Comparison of ENCODE assay signal across 23 mouse cellular contexts in the genomic region with DNA sequence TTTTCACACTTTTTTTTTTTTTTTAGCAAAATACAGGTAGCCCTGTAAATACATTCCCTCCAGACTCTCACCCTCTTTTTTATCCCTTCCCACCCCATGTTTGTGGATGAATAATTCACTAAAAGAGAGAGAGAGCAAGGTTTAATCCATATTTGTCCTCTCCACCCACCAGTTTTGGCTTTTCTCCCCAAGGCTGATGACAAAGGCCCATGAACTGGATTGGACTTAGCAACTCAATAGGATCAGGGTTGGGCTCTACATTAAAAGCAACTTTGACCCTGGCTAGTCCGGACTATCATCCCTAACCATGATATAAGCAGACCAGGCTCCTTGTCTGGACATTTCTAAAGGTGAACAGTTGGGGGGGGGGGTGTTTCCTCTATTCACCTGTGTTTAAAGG.
"Had no signal": no experiment of that assay in that cellular context is flagged by ENCODE, and none has a peak within 500 bp of the region (broad histone marks: within the 10 kb centered on the region; RNA-seq: fewer than 3 reads in every experiment).

No protein-coding gene starts in this region.

- H3K4me1 ChIP-seq: heart, embryonic 10.5 days; heart, embryonic 12.5 days; hindbrain, embryonic 10.5 days; hindbrain, embryonic 12.5 days; intestine, embryonic 15.5 days; limb, embryonic 12.5 days; liver, embryonic 13.5 days; liver, embryonic 15.5 days had no signal

- H3K27ac ChIP-seq: heart, embryonic 10.5 days; hindbrain, embryonic 10.5 days; hindbrain, embryonic 12.5 days; hindbrain, embryonic 14.5 days; intestine, embryonic 15.5 days; kidney, postnatal 0 days; layer of hippocampus, adult 2 months; left cerebral cortex, adult 2 months; limb, embryonic 10.5 days; limb, embryonic 12.5 days; liver, embryonic 13.5 days; liver, embryonic 15.5 days had no signal

- H3K9me3 ChIP-seq: heart, embryonic 10.5 days; hindbrain, embryonic 12.5 days; intestine, embryonic 15.5 days; limb, embryonic 10.5 days; liver, embryonic 13.5 days; liver, embryonic 15.5 days had no signal

- H3K4me2 ChIP-seq: heart, embryonic 12.5 days; hindbrain, embryonic 12.5 days; hindbrain, embryonic 14.5 days; intestine, embryonic 15.5 days; limb, embryonic 12.5 days; liver, embryonic 13.5 days; liver, embryonic 15.5 days had no signal

- DNase-seq: gastrocnemius, postnatal 14 days; heart, adult 18-20 months; heart, postnatal 10 days; heart, postnatal 4 days; kidney, adult 18-20 months; kidney, postnatal 4 days; liver, embryonic 13.5 days; lung, adult 2 months had no signal

- H3K9ac ChIP-seq: heart, embryonic 12.5 days; hindbrain, embryonic 12.5 days; hindbrain, embryonic 14.5 days; intestine, embryonic 15.5 days; limb, embryonic 12.5 days; liver, embryonic 13.5 days; liver, embryonic 15.5 days had no signal

- ATAC-seq: hindbrain, embryonic 16.5 days; inflammation-experienced regulatory T-cells, adult 6 months; intestine, embryonic 15.5 days; intestine, postnatal 0 days had no signal

- H3K4me3 ChIP-seq: heart, embryonic 10.5 days; heart, embryonic 12.5 days; hindbrain, embryonic 10.5 days; hindbrain, embryonic 12.5 days; intestine, embryonic 15.5 days; layer of hippocampus, adult 2 months; left cerebral cortex, adult 2 months; limb, embryonic 10.5 days; limb, embryonic 12.5 days; liver, embryonic 13.5 days; liver, embryonic 15.5 days had no signal

- H3K27me3 ChIP-seq: heart, embryonic 12.5 days; hindbrain, embryonic 12.5 days; intestine, embryonic 15.5 days; limb, embryonic 12.5 days; liver, embryonic 13.5 days; liver, embryonic 15.5 days had no signal
